Mouse (Mus musculus) kidney, postnatal 0 days (tissue): Measurements from ENCODE around the gene Nol6. TPM values are rescaled to one million over a fixed set of nuclear protein-coding genes. Genes with fewer than 3 reads are reported as not detected.
A peak's percentile ranks its signal among the peaks of the same experiment; 100 is the strongest.

Experiments
- ATAC-seq: fragments of 200-750 bp; cut with Nextera tagmentation; replicated peaks from 2 replicates; pipeline ENCODE4 v1.8.0; 2017; ENCODE audit warnings: low read depth, moderate number of reproducible peaks, moderate TSS enrichment, moderate library complexity; ENCODE audit not compliant: low FRiP score
- DNase-seq: peaks from one replicate; pipeline ENCODE4 v3.0.0-alpha.2; 2016; ENCODE audit warnings: low spot score
- H3K27ac ChIP-seq: fragments of 300-500 bp; sonication (generic); 2 replicates; pipeline ENCODE4 v1.5.1; 2014; ENCODE audit warnings: mild to moderate bottlenecking
- H3K27me3 ChIP-seq: fragments of 300-500 bp; sonication (generic); 2 replicates; pipeline ENCODE4 v1.6.1; 2014; ENCODE audit warnings: low read length, mixed read lengths; ENCODE audit not compliant: insufficient read depth
- H3K36me3 ChIP-seq: fragments of 300-500 bp; sonication (generic); 2 replicates; pipeline ENCODE4 v1.6.1; 2014; ENCODE audit warnings: low read length, mixed read lengths; ENCODE audit not compliant: insufficient read depth
- H3K4me1 ChIP-seq: fragments of 300-500 bp; sonication (generic); replicated peaks from 2 replicates; pipeline ENCODE4 v1.6.1; 2014; ENCODE audit warnings: antibody characterized with exemption, low read length, mixed read lengths; ENCODE audit not compliant: insufficient read depth
- H3K4me2 ChIP-seq: fragments of 300-500 bp; sonication (generic); 2 replicates; pipeline ENCODE4 v1.6.1; 2014; ENCODE audit warnings: mild to moderate bottlenecking, low read length, moderate library complexity, mixed read lengths
- H3K4me3 ChIP-seq: fragments of 300-500 bp; sonication (generic); replicated peaks from 2 replicates; pipeline ENCODE4 v1.5.1; 2014; ENCODE audit warnings: low read depth, low read length
- H3K9ac ChIP-seq: fragments of 300-500 bp; sonication (generic); 2 replicates; pipeline ENCODE4 v1.6.1; 2014; ENCODE audit warnings: low read depth, low read length
- H3K9me3 ChIP-seq: fragments of 300-500 bp; sonication (generic); replicated peaks from 2 replicates; pipeline ENCODE4 v1.6.1; 2016; ENCODE audit warnings: low read length, inconsistent platforms, mixed read lengths
- CTCF ChIP-seq: IDR thresholded peaks from 2 replicates; pipeline ENCODE4 v1.5.1; 2016; ENCODE audit warnings: antibody characterized with exemption, low read depth, mild to moderate bottlenecking, moderate library complexity
- WGBS: fragments of 180-500 bp; shearing (Covaris S2); extraction: QIAGEN DNeasy Blood & Tissue Kit; methylation state at CpG from one replicate; pipeline ENCODE4 v1.1.7; 2014; 5-methylcytosine and 5-hydroxymethylcytosine counted together
- polyA plus RNA-seq: library from polyadenylated mRNA; unstranded; fragments of >200 nt; fragmentation: Nextera tagmentation; extraction: Ambion mirVana; gene quantifications from 2 replicates; pipeline ENCODE4 v1.2.1, GENCODE M21; 2015

The Nol6 gene
- polyA plus RNA-seq, 1 experiment from 2014 or later: 18.1 TPM

GRCm38 (mm10) chr4:41108717-41109425, 15.4 kb downstream of the Nol6 start:
- H3K4me2 ChIP-seq: no peak overlapping the region
- H3K9ac ChIP-seq: no peak overlapping the region
- no peak overlapping the region for H3K27ac ChIP-seq
- H3K9me3 ChIP-seq: no peaks in the 10 kb centered on the region
- H3K27me3 ChIP-seq: no peaks in the 10 kb centered on the region
- no peak for TF ChIP-seq CTCF
- no peak overlapping the region for H3K4me3 ChIP-seq
- 69% methylated on average over 10 of the region's 10 CpGs for WGBS
- ATAC-seq: no peak; the same call in 1 of the 2 replicates
- no peaks in the 10 kb centered on the region for H3K4me1 ChIP-seq
- H3K36me3 ChIP-seq: 0 out of 2 replicates have a peak, but pooled peaks cover 2% of the 10 kb centered on the region
- no peak for DNase-seq

- 68% methylated on average over 4 of the region's 4 CpGs for WGBS
- no peak overlapping the region for H3K27ac ChIP-seq
Measured at GRCm38 (mm10) chr4:41107440-41107839, 16.8 kb downstream of the Nol6 start.

DNA sequence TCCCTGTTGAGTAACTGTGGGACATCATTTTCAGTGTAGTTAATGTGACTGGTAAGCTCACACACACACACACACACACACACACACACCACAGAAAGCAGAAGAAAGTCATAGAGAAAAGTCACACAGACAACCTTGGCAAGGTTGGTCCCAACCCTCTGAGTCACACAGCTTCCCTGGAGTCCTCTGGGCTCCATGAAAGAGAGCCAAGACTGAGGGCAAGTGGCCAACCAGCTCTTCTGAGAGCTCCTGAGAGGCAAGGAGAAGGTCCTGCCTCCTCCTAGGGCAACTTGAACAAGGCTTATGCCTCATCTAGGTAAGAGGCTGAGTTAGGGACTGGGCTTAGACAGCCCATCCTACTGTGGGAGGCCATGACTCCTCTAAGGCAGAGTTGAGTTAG, 21.4 kb downstream of the Nol6 start:
- no peak overlapping the region for H3K4me2 ChIP-seq
- H3K9me3 ChIP-seq: no peaks in the 10 kb centered on the region
- ATAC-seq (no peak), DNase-seq (no peak)
- no peak overlapping the region for H3K9ac ChIP-seq
- H3K4me1 ChIP-seq: peaks cover 8% of the 10 kb centered on the region; the same call in 1 of the 2 replicates
- no peaks in the 10 kb centered on the region for H3K36me3 ChIP-seq
- no peak overlapping the region for H3K4me3 ChIP-seq
- no peaks in the 10 kb centered on the region for H3K27me3 ChIP-seq
- no peak overlapping the region for H3K27ac ChIP-seq
- no peak for TF ChIP-seq CTCF

More at GRCm38 (mm10) chr4:41107440-41107839, 16.8 kb downstream of the Nol6 start:
- H3K4me2 ChIP-seq: no peak overlapping the region
- no peaks in the 10 kb centered on the region for H3K9me3 ChIP-seq
- ATAC-seq: no peak
- H3K9ac ChIP-seq: no peak overlapping the region
- H3K4me3 ChIP-seq: no peak overlapping the region
- DNase-seq: no peak
- TF ChIP-seq CTCF: no peak
- no peaks in the 10 kb centered on the region for H3K27me3 ChIP-seq
- no peaks in the 10 kb centered on the region for H3K4me1 ChIP-seq
- H3K36me3 ChIP-seq: no peaks in the 10 kb centered on the region

DNA sequence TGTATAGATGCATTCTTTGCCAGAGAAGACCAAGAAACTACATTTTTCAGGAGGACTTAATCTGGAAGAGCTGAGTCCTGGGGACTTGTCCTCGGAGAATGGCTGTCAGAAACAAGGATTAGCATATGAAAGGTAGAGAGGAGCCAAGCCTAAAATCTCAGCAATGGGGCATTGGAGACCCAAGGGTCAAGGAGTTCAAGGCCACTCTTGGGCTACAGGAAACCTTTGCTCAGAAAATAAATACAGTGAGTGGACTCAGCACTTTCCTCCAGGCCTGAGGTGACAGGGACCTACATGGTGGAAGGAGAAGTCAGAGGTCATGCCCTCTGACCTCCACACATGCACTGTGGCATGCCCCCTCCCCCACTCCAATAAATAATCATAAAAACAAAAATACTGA, 23.3 kb downstream of the Nol6 start:
- ATAC-seq: no peak
- no peak overlapping the region for H3K27ac ChIP-seq

GRCm38 (mm10) chr4:41098577-41098951, 25.7 kb downstream of the Nol6 start:
- peak overlapping the region; percentile 83 for H3K4me2 ChIP-seq
- no peak for TF ChIP-seq CTCF
- H3K36me3 ChIP-seq: no peaks in the 10 kb centered on the region
- peak; percentile 33 for DNase-seq
- H3K27me3 ChIP-seq: no peaks in the 10 kb centered on the region
- H3K27ac ChIP-seq: no peak overlapping the region
- peaks cover 13% of the 10 kb centered on the region; the same call in 1 of the 2 replicates for H3K4me1 ChIP-seq
- peak; percentile 39; the same call in 1 of the 2 replicates for ATAC-seq
- H3K9ac ChIP-seq: no peak overlapping the region
- WGBS: 6% methylated on average over 11 of the region's 11 CpGs
- H3K9me3 ChIP-seq: no peaks in the 10 kb centered on the region
- H3K4me3 ChIP-seq: peak overlapping the region; percentile 35

More for the DNA sequence above, 23.3 kb downstream of the Nol6 start:
- no peak overlapping the region for H3K4me2 ChIP-seq
- no peak overlapping the region for H3K4me3 ChIP-seq
- H3K4me1 ChIP-seq: peaks cover 13% of the 10 kb centered on the region; the same call in 1 of the 2 replicates
- no peaks in the 10 kb centered on the region for H3K27me3 ChIP-seq
- no peaks in the 10 kb centered on the region for H3K9me3 ChIP-seq
- H3K9ac ChIP-seq: no peak overlapping the region
- H3K36me3 ChIP-seq: no peaks in the 10 kb centered on the region
- no peak for DNase-seq
- TF ChIP-seq CTCF: no peak
- 67% methylated on average over 1 of the region's 1 CpGs for WGBS

- H3K9me3 ChIP-seq: no peaks in the 10 kb centered on the region
- peaks cover 13% of the 10 kb centered on the region; the same call in 1 of the 2 replicates for H3K4me1 ChIP-seq
- H3K27me3 ChIP-seq: no peaks in the 10 kb centered on the region
- H3K27ac ChIP-seq: peak within 1 kb of the TSS; percentile 64
- H3K4me2 ChIP-seq: peak within 1 kb of the TSS; percentile 83
- DNase-seq (peak; percentile 42), ATAC-seq (peak; percentile 34)
- no peaks in the 10 kb centered on the region for H3K36me3 ChIP-seq
- no peak for TF ChIP-seq CTCF
- under 1% methylated on average over 42 of the region's 42 CpGs for WGBS
- H3K9ac ChIP-seq: peak within 1 kb of the TSS; percentile 50
- peak within 1 kb of the TSS; percentile 35 for H3K4me3 ChIP-seq
Measured at GRCm38 (mm10) chr4:41097871-41098576, 26.2 kb downstream of the Nol6 start, which contains the start of gene Aqp3. TSS of gene Aqp3 (minus strand) at chr4:41098183.
